Mouse (Mus musculus) bone marrow macrophage, adult 2 months (primary cell): ENCODE measurements around the gene Ttll5. TPM values are rescaled to one million over a fixed set of nuclear protein-coding genes. Genes with fewer than 3 reads are reported as not detected.

ENCODE experiments used
- H3K27ac ChIP-seq: 2 replicates; pipeline ENCODE4 v1.5.1; 2012; ENCODE audit warnings: low read depth, low read length; ENCODE audit not compliant: insufficient read depth
- H3K4me1 ChIP-seq: 2 replicates; pipeline ENCODE4 v1.6.1; 2012; ENCODE audit warnings: low read length; ENCODE audit not compliant: control insufficient read depth, insufficient read depth
- H3K4me3 ChIP-seq: 2 replicates; pipeline ENCODE4 v1.5.1; 2012; ENCODE audit warnings: mild to moderate bottlenecking, low read length, moderate library complexity; ENCODE audit not compliant: insufficient read depth
- CTCF ChIP-seq: IDR thresholded peaks from 2 replicates; pipeline ENCODE4 v1.5.1; 2012; ENCODE audit warnings: low read depth, mild to moderate bottlenecking, low read length, moderate library complexity
- POLR2A ChIP-seq: IDR thresholded peaks from 2 replicates; pipeline ENCODE4 v1.6.1; 2012; ENCODE audit warnings: mild to moderate bottlenecking, low read depth, low read length, borderline replicate concordance
- polyA plus RNA-seq: library from polyadenylated mRNA; stranded (reverse); fragments of >200 nt; gene quantifications from 2 replicates; pipeline ENCODE4 v1.2.4, GENCODE M21; 2012; ENCODE audit not compliant: missing spikeins, insufficient read depth, insufficient read length

Gene Ttll5
- polyA plus RNA-seq, 1 experiment, result 7.7 TPM

DNA sequence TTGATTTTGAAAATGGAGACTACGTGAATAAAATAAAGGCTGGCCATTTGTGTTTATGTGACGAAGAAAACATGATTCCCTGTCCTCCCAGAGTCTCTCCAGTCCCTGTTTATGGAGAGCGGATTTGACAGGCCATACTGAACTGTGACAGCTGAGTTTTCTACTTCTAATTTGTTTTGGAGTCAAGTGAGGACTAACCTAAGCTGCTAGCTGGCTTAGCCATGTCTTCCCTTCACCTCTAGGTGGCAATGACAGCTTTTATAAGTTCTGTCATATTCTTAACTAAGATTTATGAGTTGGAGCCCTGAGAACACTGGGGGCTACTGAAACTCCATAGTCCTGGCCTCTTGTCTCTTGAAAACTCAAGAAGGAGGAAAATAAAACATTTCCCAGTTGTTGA, 41.1 kb downstream of the Ttll5 start:
- Histone ChIP-seq H3K4me1 (no peaks in the 10 kb centered on the region), H3K4me3 (no peak overlapping the region), H3K27ac (no peak overlapping the region)
- TF ChIP-seq CTCF (no peak), POLR2A (no peak)

DNA sequence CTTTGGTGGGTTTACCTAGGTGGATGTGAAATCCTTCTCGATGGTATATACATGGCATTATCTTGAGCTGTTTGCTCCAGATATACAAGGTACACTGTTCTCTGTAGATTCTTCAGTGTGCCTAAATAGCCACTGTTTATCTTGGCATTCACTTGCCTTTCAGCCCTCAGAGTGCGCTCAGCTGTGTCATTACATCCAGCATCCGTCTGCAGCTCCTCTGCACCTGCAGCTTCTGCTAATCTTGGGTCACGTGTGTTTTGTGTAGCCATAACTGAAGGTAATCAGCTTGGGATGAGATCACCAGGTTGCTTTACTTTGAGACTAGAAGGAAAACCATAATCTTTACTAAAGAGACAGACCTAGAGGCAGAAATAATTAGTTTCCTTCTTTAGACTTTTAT, 42.2 kb downstream of the Ttll5 start:
- Histone ChIP-seq H3K4me1 (no peaks in the 10 kb centered on the region), H3K27ac (no peak overlapping the region), H3K4me3 (no peak overlapping the region)
- TF ChIP-seq CTCF (no peak), POLR2A (no peak)

DNA sequence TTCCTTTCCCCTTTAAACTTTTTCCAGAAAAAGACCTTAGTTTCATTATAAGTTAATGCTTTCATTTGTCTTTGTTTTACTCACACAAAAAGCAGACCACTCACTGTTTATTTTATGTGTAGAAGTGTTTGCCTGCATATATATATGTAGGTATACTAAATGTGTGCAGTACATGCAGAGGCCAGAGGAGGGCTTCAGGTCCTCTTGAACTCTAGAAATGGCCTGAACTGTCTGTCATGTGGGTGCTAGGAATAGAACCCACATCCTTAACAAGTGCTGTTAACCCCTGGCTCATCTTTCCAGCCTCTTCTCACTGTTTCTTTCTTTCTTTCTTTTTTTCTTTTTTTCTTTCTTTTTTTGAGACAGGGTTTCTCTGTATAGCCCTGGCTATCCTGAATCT, 42.7 kb downstream of the Ttll5 start:
- Histone ChIP-seq H3K4me3 (no peak overlapping the region), H3K4me1 (no peaks in the 10 kb centered on the region), H3K27ac (no peak overlapping the region)
- TF ChIP-seq CTCF (no peak), POLR2A (no peak)

DNA sequence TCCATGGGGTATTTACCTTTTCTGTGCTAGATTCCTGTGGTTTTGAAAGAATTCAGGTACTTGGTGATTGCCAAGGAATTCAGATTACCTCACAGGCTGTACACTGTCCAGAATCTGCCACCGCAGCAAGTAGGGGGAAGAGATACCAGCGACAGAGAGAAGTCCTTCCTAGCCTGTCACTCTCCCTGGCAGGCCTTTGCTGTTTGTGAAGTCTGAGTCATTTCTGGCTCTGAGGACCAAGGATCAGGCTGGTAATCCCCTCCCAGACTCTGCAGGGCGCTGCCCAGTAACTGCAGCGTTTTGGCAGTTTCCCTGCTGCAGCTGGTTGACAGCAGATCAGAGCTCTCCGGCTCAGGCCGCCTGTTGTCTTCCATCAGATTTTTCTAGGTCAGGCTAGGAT, 45.0 kb downstream of the Ttll5 start:
- TF ChIP-seq POLR2A (no peak), CTCF (no peak)
- no peaks in the 10 kb centered on the region for H3K4me1 ChIP-seq
- H3K27ac ChIP-seq, result no peak overlapping the region
- no peak overlapping the region for H3K4me3 ChIP-seq

DNA sequence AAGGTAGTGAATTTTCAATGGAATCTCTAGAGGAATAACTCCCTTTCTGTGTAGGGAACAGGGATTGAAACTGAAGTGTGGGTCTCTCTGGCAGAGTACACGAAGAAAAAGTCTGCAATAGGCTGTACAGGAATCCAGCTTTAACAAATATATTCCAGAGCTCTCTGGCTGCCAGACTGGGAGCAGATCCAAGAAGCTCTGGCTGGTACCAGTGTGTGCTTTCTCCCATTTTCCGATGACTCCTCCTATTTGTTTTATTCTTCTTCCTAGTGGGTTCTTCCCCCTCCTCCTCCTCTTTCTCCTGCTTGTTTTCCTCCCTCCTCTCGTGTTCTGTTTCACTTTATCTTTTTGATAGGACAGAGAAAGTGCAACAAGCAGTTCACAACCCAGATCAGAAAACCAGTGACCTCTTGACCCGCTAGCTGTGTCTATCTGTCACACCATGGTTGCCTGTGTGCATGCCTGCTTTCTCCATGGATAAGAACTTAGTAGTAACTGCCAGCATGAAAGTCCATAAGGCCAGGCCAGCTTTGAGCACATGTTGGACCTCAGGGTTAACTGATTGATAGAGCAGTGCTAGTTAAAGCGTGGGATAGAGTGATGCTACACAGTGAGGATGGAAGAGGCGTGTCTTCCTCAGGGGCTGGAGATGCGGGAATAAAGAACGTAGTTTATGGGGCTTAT, 55.3 kb downstream of the Ttll5 start:
- TF ChIP-seq POLR2A (no peak), CTCF (no peak)
- H3K4me3 ChIP-seq, result no peak overlapping the region
- peaks cover 14% of the 10 kb centered on the region for H3K4me1 ChIP-seq
- H3K27ac ChIP-seq, result no peak overlapping the region

DNA sequence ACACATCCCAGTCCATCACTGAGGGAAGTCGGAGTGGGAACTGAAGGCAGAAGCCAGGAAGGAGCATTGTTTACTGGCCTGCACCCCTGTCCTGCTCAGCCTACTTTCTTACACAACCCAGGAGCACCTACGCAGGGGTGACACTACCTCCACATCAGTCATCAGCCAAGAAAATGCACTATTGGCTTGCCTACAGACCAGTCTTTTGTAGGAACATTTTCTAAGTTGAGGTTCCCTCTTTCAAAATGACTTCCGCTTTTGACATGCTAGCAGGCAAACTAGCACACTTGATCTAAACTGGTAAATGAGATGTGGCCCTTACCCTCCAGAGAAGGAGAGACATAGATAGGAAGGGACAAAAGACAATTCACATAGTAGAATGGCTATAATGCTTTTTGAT, 60.6 kb downstream of the Ttll5 start:
- Histone ChIP-seq H3K4me1 (peaks cover 18% of the 10 kb centered on the region), H3K27ac (no peak overlapping the region), H3K4me3 (no peak overlapping the region)
- no peak for TF ChIP-seq CTCF
- no peak for TF ChIP-seq POLR2A

DNA sequence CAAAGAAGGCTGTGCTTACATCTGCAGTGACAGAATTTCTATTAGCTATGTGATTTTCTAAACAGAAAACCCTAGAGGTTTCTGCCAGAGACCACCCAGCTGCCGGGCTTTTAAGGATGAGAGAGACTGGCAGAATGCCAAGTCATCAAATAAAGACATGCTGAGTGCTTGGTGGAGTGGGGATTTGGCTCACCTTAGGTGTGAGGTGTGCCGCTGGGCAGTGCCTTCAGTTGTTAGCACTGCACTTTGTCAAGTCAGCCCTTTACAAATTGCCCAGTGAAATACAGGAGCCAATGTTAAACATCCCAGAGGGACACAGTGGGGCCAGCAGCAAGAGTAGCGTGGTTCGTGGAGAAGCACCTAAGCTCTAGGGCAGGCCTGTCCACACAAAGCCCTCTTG, 65.6 kb downstream of the Ttll5 start:
- TF ChIP-seq POLR2A (no peak), CTCF (no peak)
- Histone ChIP-seq H3K27ac (no peak overlapping the region), H3K4me3 (no peak overlapping the region), H3K4me1 (peaks cover 2% of the 10 kb centered on the region; the same call in 1 of the 2 replicates)

DNA sequence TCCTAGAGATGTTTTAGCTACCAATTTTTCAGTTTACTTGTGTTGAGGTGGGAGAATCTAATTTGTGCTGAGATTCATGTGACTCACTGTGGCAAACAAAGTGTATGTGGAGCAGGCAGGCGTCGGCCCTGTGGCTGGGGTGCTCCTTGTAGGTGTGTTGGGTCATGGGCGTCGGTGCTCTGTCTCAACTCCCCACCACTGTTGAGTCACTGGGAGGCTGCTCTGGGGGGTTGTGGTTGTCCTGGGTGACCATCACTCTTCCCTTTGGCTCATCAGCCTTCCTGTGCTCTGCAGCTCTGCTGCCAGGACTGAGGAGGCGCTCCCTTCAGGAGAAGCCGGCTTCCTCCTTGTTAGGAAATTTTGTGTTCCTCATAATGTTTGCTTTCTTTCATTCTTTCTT, 79.5 kb downstream of the Ttll5 start:
- H3K4me3 ChIP-seq, result no peak overlapping the region
- no peak overlapping the region for H3K27ac ChIP-seq
- TF ChIP-seq POLR2A, result no peak
- no peak for TF ChIP-seq CTCF

DNA sequence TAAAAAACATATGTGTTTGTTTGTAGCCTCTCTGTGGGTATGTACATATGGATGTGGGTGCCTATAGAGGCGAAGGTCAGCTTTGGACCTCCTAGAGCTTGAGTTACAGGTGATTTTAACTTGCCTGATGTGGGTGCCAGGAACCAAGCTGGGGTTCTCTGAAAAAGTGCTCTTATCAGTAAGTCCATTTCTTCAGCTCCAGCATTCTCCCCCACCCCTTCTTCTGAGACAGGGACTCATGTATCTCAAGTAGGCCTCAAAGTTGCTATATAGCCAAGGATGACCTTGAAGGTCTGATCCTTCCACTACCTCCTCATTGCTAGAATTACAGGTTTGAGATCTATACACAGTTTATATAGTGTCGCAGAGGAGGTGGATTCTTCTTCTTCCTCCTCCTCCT, 81.2 kb downstream of the Ttll5 start:
- peaks cover 4% of the 10 kb centered on the region for H3K4me1 ChIP-seq
- H3K27ac ChIP-seq, result no peak overlapping the region
- TF ChIP-seq POLR2A, result no peak
- TF ChIP-seq CTCF, result no peak
- H3K4me3 ChIP-seq, result no peak overlapping the region

More for the DNA sequence above, 79.5 kb downstream of the Ttll5 start:
- H3K4me1 ChIP-seq, result peaks cover 4% of the 10 kb centered on the region

DNA sequence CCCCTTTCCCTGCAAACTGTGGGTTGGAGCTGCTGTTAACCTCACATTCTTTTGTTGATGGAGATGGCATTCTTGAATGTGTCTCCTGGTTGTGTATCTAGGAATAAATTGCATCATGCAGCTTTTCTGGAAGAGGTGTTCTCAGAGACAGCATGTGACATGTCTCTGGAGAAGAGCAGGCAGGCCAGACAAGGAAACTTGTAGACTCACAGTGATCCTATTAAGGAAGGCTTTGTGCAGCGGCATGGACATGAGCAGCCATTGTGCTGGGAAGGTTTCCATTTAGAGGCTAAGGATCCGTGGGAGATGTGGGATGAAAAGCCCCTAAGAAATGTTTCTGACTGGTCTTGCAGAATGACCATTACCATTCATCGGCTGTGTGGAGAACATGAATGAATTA, 83.4 kb downstream of the Ttll5 start:
- no peak overlapping the region for H3K4me3 ChIP-seq
- TF ChIP-seq CTCF (no peak), POLR2A (no peak)
- peaks cover 6% of the 10 kb centered on the region for H3K4me1 ChIP-seq
- no peak overlapping the region for H3K27ac ChIP-seq

DNA sequence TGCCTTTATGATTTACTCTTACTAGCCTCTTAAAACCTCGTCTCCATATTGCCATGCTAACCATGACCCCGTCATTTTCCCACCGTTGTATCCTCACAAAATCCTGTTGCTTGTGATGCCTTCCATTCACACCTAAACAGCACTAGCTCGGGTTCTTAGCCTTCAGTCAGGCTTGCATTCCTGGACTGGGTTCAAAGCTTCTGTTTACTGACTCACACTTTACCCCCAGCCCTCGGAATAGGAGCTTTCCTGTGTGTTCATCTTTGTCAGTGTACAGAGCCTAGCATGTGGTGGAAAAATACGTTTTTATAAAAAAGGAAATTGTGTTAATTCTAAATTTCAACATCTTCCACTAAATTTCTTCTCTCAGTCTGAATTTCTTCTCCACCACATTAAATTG, 86.4 kb downstream of the Ttll5 start:
- TF ChIP-seq CTCF (no peak), POLR2A (no peak)
- H3K27ac ChIP-seq, result no peak overlapping the region
- peaks cover 9% of the 10 kb centered on the region for H3K4me1 ChIP-seq
- H3K4me3 ChIP-seq, result no peak overlapping the region
